Mouse (Mus musculus) adrenal gland, postnatal 14 days (tissue): ENCODE results near the gene Mxra8. TPM values are rescaled to one million over a fixed set of nuclear protein-coding genes. Genes with fewer than 3 reads are reported as not detected.

Experiments
- DNase-seq: peaks from one replicate; pipeline ENCODE4 v3.0.0; 2021; ENCODE audit warnings: mixed read lengths
- microRNA-seq, 2 experiments: library from miRNA; unstranded; fragments of <30 nt; microRNA quantifications; one replicate each; pipeline ENCODE4 v1.2.0; 2021
- total RNA-seq: library from RNA; stranded (reverse); gene quantifications from 2 replicates; pipeline ENCODE4 v1.2.3, GENCODE M21; 2021

The Mxra8 gene
- total RNA-seq, 1 experiment from 2014 or later = 40.6 TPM

DNA sequence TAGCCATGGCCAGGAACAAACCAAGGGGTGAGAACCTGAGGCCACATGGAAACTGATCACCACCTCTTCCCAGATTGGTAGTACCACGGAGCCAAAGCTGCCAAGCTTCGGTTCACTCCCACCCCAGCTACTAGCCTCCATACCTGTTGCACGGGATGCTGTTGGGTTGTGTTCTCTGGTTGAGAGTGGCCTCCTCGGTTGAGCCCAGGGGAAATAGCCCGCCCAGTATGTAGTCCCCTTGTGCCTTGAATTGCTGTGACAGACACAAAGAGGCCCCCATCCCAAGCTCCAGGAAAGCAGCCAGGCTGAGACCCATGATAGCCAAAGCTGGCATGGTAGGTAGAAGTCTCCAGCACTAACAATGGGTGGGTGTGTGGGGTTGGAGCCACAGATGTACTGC lies 23.5 kb downstream of the Mxra8 start, which contains the start of gene Tas1r3:
Tas1r3 (minus strand) TSS at position 362 of the 400 bp plus-strand sequence.
- no peak for DNase-seq

- DNase-seq = peak; percentile 43
Observed at GRCm38 (mm10) chr4:155868614-155869298, 29.3 kb downstream of the Mxra8 start.

DNA sequence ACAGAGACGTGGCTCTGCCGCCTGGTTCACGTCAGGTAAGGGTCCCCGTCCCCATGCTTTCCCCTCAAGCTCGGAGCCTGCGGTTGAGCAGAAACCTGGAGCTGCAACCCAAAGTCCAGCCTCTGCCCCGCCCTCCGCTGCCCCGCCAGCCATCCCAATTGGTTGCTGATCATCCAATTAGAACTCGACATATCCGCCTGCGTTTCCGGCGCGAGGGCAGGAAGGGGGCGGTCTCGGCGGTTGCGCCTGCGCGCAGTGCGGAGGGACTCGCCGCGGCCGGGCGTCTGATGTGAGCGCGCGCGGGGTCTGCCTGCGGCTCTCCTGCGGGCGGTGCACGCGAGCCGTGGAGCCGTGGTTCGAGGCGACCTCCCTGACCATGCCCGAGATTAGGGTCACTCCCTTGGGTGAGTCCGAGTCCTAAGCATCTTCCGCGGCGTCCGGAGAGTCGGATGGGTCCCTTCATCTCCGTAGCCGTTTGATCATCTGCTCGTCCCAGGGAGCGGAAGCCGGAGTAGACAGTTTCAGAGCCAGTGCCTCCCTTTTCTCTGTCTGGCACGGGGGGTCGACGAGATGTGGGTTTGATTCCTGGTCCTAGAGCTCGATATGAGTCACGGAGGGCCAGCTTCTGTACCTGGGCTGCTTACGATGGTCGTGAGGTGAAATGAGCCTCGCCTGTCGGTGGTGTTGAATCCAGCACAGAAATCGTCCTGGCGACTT lies 30.0 kb downstream of the Mxra8 start, which contains the start of the genes Cptp and Ints11:
Cptp (minus strand) TSS at position 124 of the 717 bp plus-strand sequence.
Ints11 (plus strand) TSS at position 230 of the 717 bp plus-strand sequence.
- DNase-seq = peak; percentile 99

DNA sequence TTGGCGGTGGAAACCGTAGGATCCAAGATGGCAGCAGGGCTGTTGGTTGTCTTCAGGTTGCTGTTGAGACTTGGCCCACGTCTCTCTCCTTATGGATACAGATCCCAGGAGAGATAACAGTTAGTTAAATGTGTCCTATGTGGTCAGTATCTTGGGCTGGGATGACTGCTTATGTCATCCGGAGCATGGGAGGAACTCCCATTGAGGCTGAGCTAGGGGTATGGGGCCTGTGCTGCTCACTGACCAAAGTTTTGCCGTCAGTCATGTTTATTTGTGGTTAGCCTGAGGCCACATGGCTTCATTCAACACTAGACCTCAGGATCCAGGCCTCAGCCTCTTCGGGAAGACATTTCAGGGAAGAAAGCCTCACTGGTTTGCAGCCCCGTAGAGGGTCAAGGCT lies 31.9 kb downstream of the Mxra8 start:
- peak; percentile 2 for DNase-seq

DNA sequence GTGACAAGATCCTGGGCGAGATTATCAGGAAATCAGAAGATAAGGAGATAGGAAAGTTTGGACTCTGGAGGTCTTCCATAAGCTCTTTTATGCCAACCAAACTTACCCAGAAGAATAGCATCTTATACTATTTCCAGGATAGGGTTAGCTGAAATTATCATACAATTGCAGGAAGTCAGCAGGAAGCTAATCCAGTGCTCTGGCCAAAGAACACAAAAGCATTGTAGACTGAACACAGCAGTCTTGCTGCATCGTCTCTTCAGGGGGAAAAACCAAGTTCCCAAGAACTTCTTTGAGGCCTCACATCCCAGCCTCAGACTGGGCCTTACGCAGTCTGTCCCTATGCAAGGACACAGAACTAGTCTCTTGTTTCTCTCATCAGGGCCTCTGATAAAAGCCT lies 44.1 kb downstream of the Mxra8 start:
- DNase-seq = no peak

DNA sequence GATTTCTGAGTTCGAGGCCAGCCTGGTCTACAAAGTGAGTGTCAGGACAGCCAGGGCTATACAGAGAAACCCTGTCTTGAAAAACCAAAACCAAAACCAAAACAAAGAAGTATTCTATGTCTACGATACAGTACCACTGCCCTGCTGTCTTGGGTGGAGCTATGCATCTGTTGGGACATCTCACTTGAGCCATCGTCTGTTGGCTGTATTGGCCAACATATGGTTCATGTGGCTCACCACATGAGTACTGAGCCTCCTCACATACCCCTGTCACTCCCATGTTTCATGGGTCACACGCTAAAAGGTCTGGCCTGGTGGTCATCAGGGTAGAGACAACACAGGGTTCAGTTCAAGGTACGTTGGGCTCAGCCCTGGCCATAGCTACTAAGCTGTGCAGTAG lies 46.9 kb downstream of the Mxra8 start:
- DNase-seq = peak; percentile 1

GRCm38 (mm10) chr4:155887674-155888073 lies 48.2 kb downstream of the Mxra8 start:
- DNase-seq = no peak

DNA sequence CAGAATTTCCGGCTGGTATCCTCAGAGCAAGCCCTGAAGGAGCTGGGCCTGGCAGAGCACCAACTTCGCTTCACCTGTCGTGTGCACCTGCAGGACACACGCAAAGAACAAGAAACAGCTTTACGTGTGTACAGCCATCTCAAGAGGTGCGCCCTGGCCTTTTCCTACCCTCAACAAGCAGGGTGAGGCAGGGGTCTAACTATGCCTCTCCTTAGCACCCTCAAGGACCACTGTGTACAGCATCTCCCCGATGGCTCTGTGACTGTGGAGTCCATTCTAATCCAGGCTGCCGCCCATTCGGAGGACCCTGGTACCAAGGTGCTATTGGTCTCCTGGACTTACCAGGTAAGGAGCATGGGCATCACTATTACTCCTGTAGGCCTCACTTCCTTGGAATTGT lies 48.7 kb downstream of the Mxra8 start:
- no peak for DNase-seq

DNA sequence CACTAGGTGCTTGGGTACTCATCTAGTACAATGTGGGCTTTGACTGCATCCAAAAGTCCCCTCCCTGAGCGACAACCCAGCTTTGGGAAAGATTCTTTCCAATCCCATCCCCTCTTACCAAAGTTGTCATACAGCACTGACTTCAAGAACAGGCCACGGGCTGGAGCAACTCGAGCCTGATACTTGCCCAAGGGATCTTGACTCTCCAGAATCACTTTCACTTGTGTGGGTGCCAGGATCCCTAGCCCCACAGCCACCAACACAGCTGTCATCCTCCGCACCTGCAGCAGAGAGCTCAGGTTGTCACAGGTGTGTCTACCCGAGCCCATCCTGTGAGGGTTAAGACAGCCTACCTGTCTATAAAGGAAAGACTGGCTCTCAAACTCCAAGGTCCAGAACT lies 49.8 kb downstream of the Mxra8 start:
- no peak for DNase-seq

- no peak for DNase-seq
Observed at GRCm38 (mm10) chr4:155891011-155891471, 51.6 kb downstream of the Mxra8 start.

DNA sequence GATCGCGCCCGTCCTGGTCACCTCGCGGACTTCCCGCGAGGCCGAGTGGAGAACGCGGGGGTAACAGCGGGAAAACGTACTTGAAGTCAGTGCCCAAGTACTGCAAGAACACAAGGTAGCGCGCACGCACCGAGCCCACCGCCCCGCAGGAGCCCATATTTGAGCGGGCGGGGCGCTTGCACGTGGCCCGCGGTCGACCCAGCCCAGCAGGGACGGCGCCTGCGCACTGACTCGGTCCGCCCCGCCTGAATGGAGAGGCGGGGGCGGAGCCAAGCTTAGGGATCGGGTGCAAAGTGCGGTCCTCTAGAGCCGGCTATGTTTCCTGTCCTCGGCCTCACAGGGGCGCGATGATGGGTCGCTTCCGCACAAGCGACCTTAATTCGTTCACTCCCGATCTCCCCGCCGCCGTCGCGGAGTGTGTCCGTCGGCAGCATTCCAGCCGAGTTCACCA lies 52.1 kb downstream of the Mxra8 start, which contains the start of the genes Pusl1 and Acap3:
Pusl1 (minus strand) TSS at position 231 of the 451 bp plus-strand sequence.
Acap3 (plus strand) TSS at position 272 of the 451 bp plus-strand sequence.
- peak; percentile 98 for DNase-seq

DNA sequence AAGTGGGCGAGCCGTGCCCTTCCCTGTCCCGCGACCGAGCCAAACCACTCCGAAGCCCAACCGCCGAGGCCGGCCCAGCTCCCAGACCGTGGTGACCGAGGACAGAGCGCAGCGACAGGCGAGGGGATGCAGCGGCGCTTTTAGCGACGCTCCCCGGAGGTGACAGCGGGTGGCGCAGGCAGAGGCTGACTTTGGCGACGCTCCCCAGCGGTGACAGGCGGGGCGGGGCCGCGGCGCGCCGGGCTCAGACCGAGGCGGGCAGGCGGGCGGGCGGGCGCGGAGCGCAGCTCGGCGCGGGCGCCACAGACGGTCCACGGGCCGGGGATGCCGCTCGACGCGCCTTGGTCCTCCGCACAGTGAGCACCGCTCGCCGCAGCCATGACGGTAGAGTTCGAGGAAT lies 52.5 kb downstream of the Mxra8 start:
- peak; percentile 93 for DNase-seq

DNA sequence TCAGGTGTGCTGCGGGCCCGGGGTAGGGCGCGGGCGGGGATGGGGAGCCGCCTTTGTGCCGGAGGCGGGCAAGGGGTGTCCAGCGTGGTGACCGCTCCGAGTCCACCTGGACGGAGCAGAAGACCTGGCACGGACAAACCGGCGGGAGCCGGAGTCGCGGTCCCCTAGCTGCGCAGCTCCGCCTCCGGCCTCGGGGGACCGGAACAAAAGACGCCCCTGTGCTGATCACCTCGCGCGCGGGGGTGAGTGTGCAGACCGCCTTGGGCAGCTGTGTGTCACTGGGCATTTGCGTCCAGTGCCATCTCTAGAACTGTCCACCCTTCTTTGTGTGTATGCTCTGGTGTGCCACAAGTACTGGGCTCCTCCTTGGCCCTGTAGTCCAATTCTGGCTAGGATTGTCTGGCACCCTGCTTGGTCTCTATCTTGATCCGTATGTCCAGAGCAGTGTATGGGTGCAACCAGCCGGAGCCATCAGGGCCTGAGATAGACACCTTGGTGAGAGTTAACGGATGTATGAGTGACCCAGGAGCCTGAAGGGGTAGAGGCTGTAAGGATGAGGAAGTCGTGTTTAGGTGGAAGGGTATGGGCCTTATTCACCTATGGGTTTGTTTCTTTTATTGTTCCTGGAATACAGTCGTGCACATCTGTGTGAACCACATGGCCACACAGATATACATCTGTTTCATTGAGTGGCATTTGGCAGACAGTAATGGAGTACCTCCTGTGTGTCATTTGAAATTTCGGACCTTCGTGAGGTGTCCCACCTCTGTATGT lies 53.1 kb downstream of the Mxra8 start:
- peak; percentile 79 for DNase-seq

- DNase-seq = no peak
Observed at GRCm38 (mm10) chr4:155893212-155893690, 53.8 kb downstream of the Mxra8 start.

Small RNA genes within 50 kb of the gene (microRNA-seq; reads per million reads assigned to microRNA genes)
- 0 reads per million in 2 experiments for gene Gm27743

Other genes with a start within 250 kb of the Mxra8 start
- 25.8 and 30.1 TPM in 2 replicates for gene Slc35e2, start 238.3 kb upstream of the Mxra8 start, total RNA-seq
- gene Cdk11b, start 214.8 kb upstream of the Mxra8 start, total RNA-seq = 56.4 and 59.3 TPM in 2 replicates
- gene Gm10563, start 194.3 kb upstream of the Mxra8 start, total RNA-seq = not detected in 2 replicates
- gene Mmp23, start 186.3 kb upstream of the Mxra8 start, total RNA-seq = 10.0 and 11.5 TPM in 2 replicates
- gene Mib2, start 170.5 kb upstream of the Mxra8 start, total RNA-seq = 38.5 and 41.6 TPM in 2 replicates
- gene Fndc10, start 145.3 kb upstream of the Mxra8 start, total RNA-seq = 34.8 and 45.9 TPM in 2 replicates
- 94.3 and 97.0 TPM in 2 replicates for gene Ssu72, start 134.9 kb upstream of the Mxra8 start, total RNA-seq
- gene Tmem240, start 104.9 kb upstream of the Mxra8 start, total RNA-seq = 0.79 and 1.2 TPM in 2 replicates
- gene Atad3a, start 78.6 kb upstream of the Mxra8 start, total RNA-seq = 117 and 127 TPM in 2 replicates
- 5.2 and 5.5 TPM in 2 replicates for gene Vwa1, start 65.0 kb upstream of the Mxra8 start, total RNA-seq
- gene Tmem88b, start 53.8 kb upstream of the Mxra8 start, total RNA-seq = 0.79 and 0.82 TPM in 2 replicates
- not detected in 2 replicates for gene Ankrd65, start 49.2 kb upstream of the Mxra8 start, total RNA-seq
- gene Mrpl20, start 36.8 kb upstream of the Mxra8 start, total RNA-seq = 194 and 200 TPM in 2 replicates
- 106 and 112 TPM in 2 replicates for gene Ccnl2, start 27.2 kb upstream of the Mxra8 start, total RNA-seq
- gene Aurkaip1, start 8.4 kb upstream of the Mxra8 start, total RNA-seq = 136 and 148 TPM in 2 replicates
- gene Dvl1, start 7.7 kb downstream of the Mxra8 start, total RNA-seq = 54.8 and 66.4 TPM in 2 replicates
- gene Tas1r3, start 23.7 kb downstream of the Mxra8 start, total RNA-seq = 0.19 and 0.56 TPM in 2 replicates
- gene Cptp, start 29.8 kb downstream of the Mxra8 start, total RNA-seq = 18.4 and 21.6 TPM in 2 replicates
- 26.4 and 32.5 TPM in 2 replicates for gene Ints11, start 29.9 kb downstream of the Mxra8 start, total RNA-seq
- 30.8 and 33.9 TPM in 2 replicates for gene Pusl1, start 52.1 kb downstream of the Mxra8 start, total RNA-seq
- gene Acap3, start 52.1 kb downstream of the Mxra8 start, total RNA-seq = 20.3 and 25.6 TPM in 2 replicates
- 76.3 and 78.4 TPM in 2 replicates for gene Ube2j2, start 104.2 kb downstream of the Mxra8 start, total RNA-seq
- 94.0 and 105 TPM in 2 replicates for gene C1qtnf12, start 122.6 kb downstream of the Mxra8 start, total RNA-seq
- gene B3galt6, start 153.0 kb downstream of the Mxra8 start, total RNA-seq = 5.8 and 6.5 TPM in 2 replicates
- gene Sdf4, start 153.2 kb downstream of the Mxra8 start, total RNA-seq = 209 and 225 TPM in 2 replicates
- 0.56 and 3.4 TPM in 2 replicates for gene Tnfrsf4, start 174.2 kb downstream of the Mxra8 start, total RNA-seq
- 2.4 TPM in 1 of 2 replicates, not detected in the other for gene Tnfrsf18, start 186.5 kb downstream of the Mxra8 start, total RNA-seq
- 0.70 TPM in 1 of 2 replicates, not detected in the other for gene Ttll10, start 219.7 kb downstream of the Mxra8 start, total RNA-seq